Mouse (Mus musculus): ENCODE results near the gene Ddb1. TPM values are rescaled to one million over a fixed set of nuclear protein-coding genes. Genes with fewer than 3 reads are reported as not detected.

The Ddb1 gene
- polyA plus RNA-seq, 1 experiment from 2014 or later, result 277 TPM

Other genes with a start within 250 kb of the Ddb1 start
- 0.49 and 0.80 TPM in 2 replicates for gene Syt7, start 216.2 kb upstream of the Ddb1 start, polyA plus RNA-seq (2015; fragmentation: Nextera tagmentation; extraction: Ambion mirVana)
- gene Lrrc10b, start 147.9 kb upstream of the Ddb1 start, polyA plus RNA-seq (2015; fragmentation: Nextera tagmentation; extraction: Ambion mirVana), result 0.21 and 0.31 TPM in 2 replicates
- 0.13 and 1.00 TPM in 2 replicates for gene Ppp1r32, start 122.4 kb upstream of the Ddb1 start, polyA plus RNA-seq (2015; fragmentation: Nextera tagmentation; extraction: Ambion mirVana)
- 27.7 and 33.1 TPM in 2 replicates for gene Cpsf7, start 80.1 kb upstream of the Ddb1 start, polyA plus RNA-seq (2015; fragmentation: Nextera tagmentation; extraction: Ambion mirVana)
- gene Sdhaf2, start 79.2 kb upstream of the Ddb1 start, polyA plus RNA-seq (2015; fragmentation: Nextera tagmentation; extraction: Ambion mirVana), result 53.6 and 54.6 TPM in 2 replicates
- 17.0 and 20.7 TPM in 2 replicates for gene Tmem216, start 49.1 kb upstream of the Ddb1 start, polyA plus RNA-seq (2015; fragmentation: Nextera tagmentation; extraction: Ambion mirVana)
- gene Cyb561a3, start 28.2 kb upstream of the Ddb1 start, polyA plus RNA-seq (2015; fragmentation: Nextera tagmentation; extraction: Ambion mirVana), result 20.6 and 22.8 TPM in 2 replicates
- gene Tmem138, start 28.0 kb upstream of the Ddb1 start, polyA plus RNA-seq (2015; fragmentation: Nextera tagmentation; extraction: Ambion mirVana), result 25.1 TPM in 2 replicates
- 11.4 TPM in 2 replicates for gene Tkfc, start 327 bp downstream of the Ddb1 start, polyA plus RNA-seq (2015; fragmentation: Nextera tagmentation; extraction: Ambion mirVana)
- 1.7 and 2.1 TPM in 2 replicates for gene Vwce, start 28.9 kb downstream of the Ddb1 start, polyA plus RNA-seq (2015; fragmentation: Nextera tagmentation; extraction: Ambion mirVana)
- gene Pga5, start 72.7 kb downstream of the Ddb1 start, polyA plus RNA-seq (2015; fragmentation: Nextera tagmentation; extraction: Ambion mirVana), result not detected in 2 replicates
- gene Vps37c, start 83.4 kb downstream of the Ddb1 start, polyA plus RNA-seq (2015; fragmentation: Nextera tagmentation; extraction: Ambion mirVana), result 29.3 and 30.4 TPM in 2 replicates
- 1.6 and 3.0 TPM in 2 replicates for gene Cd5, start 133.7 kb downstream of the Ddb1 start, polyA plus RNA-seq (2015; fragmentation: Nextera tagmentation; extraction: Ambion mirVana)
- gene Cd6, start 224.7 kb downstream of the Ddb1 start, polyA plus RNA-seq (2015; fragmentation: Nextera tagmentation; extraction: Ambion mirVana), result 0.91 and 4.3 TPM in 2 replicates
- 0.42 and 0.92 TPM in 2 replicates for gene Slc15a3, start 234.4 kb downstream of the Ddb1 start, polyA plus RNA-seq (2015; fragmentation: Nextera tagmentation; extraction: Ambion mirVana)

Measured in heart, embryonic 16.5 days (tissue).